Mouse (Mus musculus): ENCODE results near the gene Syt7. TPM values are rescaled to one million over a fixed set of nuclear protein-coding genes. Genes with fewer than 3 reads are reported as not detected.

Syt7 gene
- total and polyA plus RNA-seq, 2 experiments, result 0.28 to 0.45 TPM

- H3K79me2 ChIP-seq (ENCODE audit: control insufficient read depth, insufficient read depth, low read length), result no peaks in the 10 kb centered on the region
- H3K27ac ChIP-seq (replicated peaks; ENCODE audit: insufficient read depth, low read depth, low read length), result no peak overlapping the region
- no peaks in the 10 kb centered on the region for H3K27me3 ChIP-seq (ENCODE audit: control insufficient read depth, insufficient read depth, low read length)
- no peak for DNase-seq (ENCODE audit: extremely low read depth, low read depth, low spot score)
- no peak overlapping the region for H3K4me3 ChIP-seq (ENCODE audit: insufficient read depth, low read depth, low read length)
- no peaks in the 10 kb centered on the region for H3K36me3 ChIP-seq (ENCODE audit: control insufficient read depth, insufficient read depth, low read length)
- 35% methylated on average over 12 of the region's 12 CpGs for WGBS
- TF ChIP-seq CTCF (IDR thresholded peaks at IDR 0.05; ENCODE audit: low read depth, low read length) (no peak), POLR2A (IDR thresholded peaks at IDR 0.05; ENCODE audit: extremely low read depth, insufficient read depth, low read length) (no peak)
- no peaks in the 10 kb centered on the region for H3K4me1 ChIP-seq (ENCODE audit: control insufficient read depth, insufficient read depth, low read length)
- H3K9ac ChIP-seq (ENCODE audit: low read depth, low read length), result no peak overlapping the region
These were observed 43.2 kb upstream of the Syt7 start for GRCm38 (mm10) chr19:10345696-10346095.

GRCm38 (mm10) chr19:10347628-10348273, 41.1 kb upstream of the Syt7 start:
- Histone ChIP-seq H3K27ac (replicated peaks; ENCODE audit: insufficient read depth, low read depth, low read length) (no peak overlapping the region), H3K27me3 (ENCODE audit: control insufficient read depth, insufficient read depth, low read length) (no peaks in the 10 kb centered on the region), H3K79me2 (ENCODE audit: control insufficient read depth, insufficient read depth, low read length) (no peaks in the 10 kb centered on the region), H3K9ac (ENCODE audit: low read depth, low read length) (no peak overlapping the region), H3K4me3 (ENCODE audit: insufficient read depth, low read depth, low read length) (no peak overlapping the region), H3K4me1 (ENCODE audit: control insufficient read depth, insufficient read depth, low read length) (no peaks in the 10 kb centered on the region), H3K36me3 (ENCODE audit: control insufficient read depth, insufficient read depth, low read length) (no peaks in the 10 kb centered on the region)
- no peak for TF ChIP-seq POLR2A (IDR thresholded peaks at IDR 0.05; ENCODE audit: extremely low read depth, insufficient read depth, low read length)
- no peak for TF ChIP-seq CTCF (IDR thresholded peaks at IDR 0.05; ENCODE audit: low read depth, low read length)
- 60% methylated on average over 5 of the region's 5 CpGs for WGBS
- no peak for DNase-seq (ENCODE audit: extremely low read depth, low read depth, low spot score)

- H3K4me1 ChIP-seq (ENCODE audit: control insufficient read depth, insufficient read depth, low read length), result no peaks in the 10 kb centered on the region
- no peaks in the 10 kb centered on the region for H3K79me2 ChIP-seq (ENCODE audit: control insufficient read depth, insufficient read depth, low read length)
- H3K36me3 ChIP-seq (ENCODE audit: control insufficient read depth, insufficient read depth, low read length), result no peaks in the 10 kb centered on the region
- H3K27ac ChIP-seq (replicated peaks; ENCODE audit: insufficient read depth, low read depth, low read length), result no peak overlapping the region
- 86% methylated on average over 7 of the region's 7 CpGs for WGBS
- H3K4me3 ChIP-seq (ENCODE audit: insufficient read depth, low read depth, low read length), result no peak overlapping the region
- TF ChIP-seq CTCF (IDR thresholded peaks at IDR 0.05; ENCODE audit: low read depth, low read length), result no peak
- no peak for TF ChIP-seq POLR2A (IDR thresholded peaks at IDR 0.05; ENCODE audit: extremely low read depth, insufficient read depth, low read length)
- H3K9ac ChIP-seq (ENCODE audit: low read depth, low read length), result no peak overlapping the region
- DNase-seq (ENCODE audit: extremely low read depth, low read depth, low spot score), result no peak
- no peaks in the 10 kb centered on the region for H3K27me3 ChIP-seq (ENCODE audit: control insufficient read depth, insufficient read depth, low read length)
These were observed 36.7 kb upstream of the Syt7 start for GRCm38 (mm10) chr19:10352218-10352617.

- WGBS, result 89% methylated on average over 2 of the region's 2 CpGs
These were observed 34.1 kb upstream of the Syt7 start for GRCm38 (mm10) chr19:10354830-10355229.

DNA sequence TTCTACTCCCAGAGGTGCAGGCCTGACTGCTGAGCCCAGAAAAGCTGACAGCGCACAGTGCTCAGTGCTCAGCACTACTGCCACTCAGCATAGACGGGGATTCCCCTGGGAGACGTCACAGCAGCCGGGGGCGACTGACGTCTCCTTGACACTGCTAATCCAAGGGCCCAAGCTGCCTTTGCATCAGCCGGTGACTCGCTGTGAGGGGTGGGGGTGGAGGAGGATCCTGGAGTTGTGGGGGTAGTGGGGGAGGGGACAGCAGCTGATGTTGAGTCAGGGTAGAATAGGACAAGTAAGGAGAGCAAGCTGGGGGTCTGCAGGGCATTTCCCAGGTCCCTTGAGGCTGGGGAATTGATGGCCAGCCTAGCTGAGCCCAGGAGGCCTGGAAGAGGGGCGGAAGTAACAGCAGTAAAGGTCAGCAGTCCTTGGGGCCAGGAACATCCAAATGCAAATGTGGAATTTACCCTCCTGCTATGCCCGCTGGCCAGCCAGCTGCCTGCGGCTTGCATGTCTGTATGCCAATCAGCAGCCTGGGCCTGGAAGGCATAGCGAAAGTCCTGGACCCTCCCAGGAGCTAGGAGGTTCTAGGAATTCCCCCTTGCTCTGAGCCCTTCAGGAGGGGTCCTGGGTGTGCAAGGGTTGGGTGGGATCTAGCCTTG, 31.9 kb upstream of the Syt7 start:
- Histone ChIP-seq H3K9ac (ENCODE audit: low read depth, low read length) (no peak overlapping the region), H3K27ac (replicated peaks; ENCODE audit: insufficient read depth, low read depth, low read length) (no peak overlapping the region), H3K79me2 (ENCODE audit: control insufficient read depth, insufficient read depth, low read length) (no peaks in the 10 kb centered on the region), H3K27me3 (ENCODE audit: control insufficient read depth, insufficient read depth, low read length) (no peaks in the 10 kb centered on the region), H3K36me3 (ENCODE audit: control insufficient read depth, insufficient read depth, low read length) (no peaks in the 10 kb centered on the region), H3K4me3 (ENCODE audit: insufficient read depth, low read depth, low read length) (no peak overlapping the region), H3K4me1 (ENCODE audit: control insufficient read depth, insufficient read depth, low read length) (peaks cover 4% of the 10 kb centered on the region; the same call in 1 of the 2 replicates)
- WGBS, result 55% methylated on average over 12 of the region's 12 CpGs
- TF ChIP-seq POLR2A (IDR thresholded peaks at IDR 0.05; ENCODE audit: extremely low read depth, insufficient read depth, low read length) (no peak), CTCF (IDR thresholded peaks at IDR 0.05; ENCODE audit: low read depth, low read length) (no peak)
- no peak for DNase-seq (ENCODE audit: extremely low read depth, low read depth, low spot score)

More at GRCm38 (mm10) chr19:10354830-10355229, 34.1 kb upstream of the Syt7 start:
- no peak overlapping the region for H3K27ac ChIP-seq (replicated peaks; ENCODE audit: insufficient read depth, low read depth, low read length)
- peaks cover 3% of the 10 kb centered on the region; the same call in 1 of the 2 replicates for H3K4me1 ChIP-seq (ENCODE audit: control insufficient read depth, insufficient read depth, low read length)
- no peaks in the 10 kb centered on the region for H3K27me3 ChIP-seq (ENCODE audit: control insufficient read depth, insufficient read depth, low read length)
- DNase-seq (ENCODE audit: extremely low read depth, low read depth, low spot score), result no peak
- no peaks in the 10 kb centered on the region for H3K36me3 ChIP-seq (ENCODE audit: control insufficient read depth, insufficient read depth, low read length)
- H3K79me2 ChIP-seq (ENCODE audit: control insufficient read depth, insufficient read depth, low read length), result no peaks in the 10 kb centered on the region
- no peak overlapping the region for H3K9ac ChIP-seq (ENCODE audit: low read depth, low read length)
- TF ChIP-seq POLR2A (IDR thresholded peaks at IDR 0.05; ENCODE audit: extremely low read depth, insufficient read depth, low read length) (no peak), CTCF (IDR thresholded peaks at IDR 0.05; ENCODE audit: low read depth, low read length) (no peak)
- H3K4me3 ChIP-seq (ENCODE audit: insufficient read depth, low read depth, low read length), result no peak overlapping the region
